Mouse (Mus musculus): ENCODE results near the gene Rnpep. TPM values are rescaled to one million over a fixed set of nuclear protein-coding genes. Genes with fewer than 3 reads are reported as not detected.
"Not testable (repeated sequence)": the region's sequence is repeated elsewhere in the genome, so short reads cannot be mapped to it uniquely, and the experiment has no call there.

The Rnpep gene
- polyA plus RNA-seq, 1 experiment from 2014 or later, result 87.9 TPM

GRCm38 (mm10) chr1:135258380-135259127 is 25.3 kb downstream of the Rnpep start, which contains the start of gene Elf3:
Gene Elf3 (minus strand): TSS chr1:135258568.
- 7% methylated on average over 19 of the region's 19 CpGs for WGBS
- ATAC-seq (ENCODE audit: insufficient number of reproducible peaks, insufficient read depth, low FRiP score, low TSS enrichment, low read depth), result peak; percentile 73
- peak within 1 kb of the TSS; percentile 41; the same call in 1 of the 2 replicates for H3K9ac ChIP-seq

GRCm38 (mm10) chr1:135256299-135256698 is 27.6 kb downstream of the Rnpep start:
- Histone ChIP-seq H3K4me1 (peaks cover 25% of the 10 kb centered on the region), H3K27ac (no peak overlapping the region), H3K36me3 (peaks cover under 1% of the 10 kb centered on the region; the same call in 1 of the 2 replicates), H3K27me3 (no peaks in the 10 kb centered on the region), H3K4me3 (no peak overlapping the region), H3K9me3 (no peaks in the 10 kb centered on the region), H3K9ac (no peak overlapping the region), H3K4me2 (peak overlapping the region; percentile 20)
- ATAC-seq (ENCODE audit: insufficient number of reproducible peaks, insufficient read depth, low FRiP score, low TSS enrichment, low read depth), result no peak
- 77% methylated on average over 6 of the region's 6 CpGs for WGBS

More at GRCm38 (mm10) chr1:135258380-135259127, 25.3 kb downstream of the Rnpep start, which contains the start of gene Elf3:
- Histone ChIP-seq H3K4me3 (peak within 1 kb of the TSS; percentile 27), H3K9me3 (no peaks in the 10 kb centered on the region), H3K27me3 (no peaks in the 10 kb centered on the region), H3K36me3 (peaks cover 22% of the 10 kb centered on the region), H3K4me1 (peaks cover 15% of the 10 kb centered on the region), H3K27ac (peak within 1 kb of the TSS; percentile 83), H3K4me2 (peak within 1 kb of the TSS; percentile 58)

DNA sequence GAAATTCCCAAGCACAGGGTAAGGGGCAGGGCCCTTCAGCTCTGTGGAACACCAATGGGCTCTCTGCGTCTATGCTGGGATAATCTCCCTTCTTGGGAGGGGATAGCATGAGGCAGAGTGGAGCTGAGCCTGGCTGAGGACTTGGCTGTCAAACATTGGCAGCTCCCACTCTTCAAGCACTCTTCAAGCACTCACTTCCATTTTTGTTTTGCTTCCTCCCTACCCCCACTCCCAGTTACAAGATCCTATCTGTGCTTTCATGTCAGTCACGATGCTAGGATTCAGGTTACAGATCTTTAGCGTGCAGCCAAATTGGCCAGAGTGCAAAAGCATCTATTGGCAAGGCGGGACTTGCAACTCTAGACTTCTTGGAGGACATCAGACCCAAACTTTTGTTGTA is 31.0 kb downstream of the Rnpep start:
- Histone ChIP-seq H3K27me3 (peaks cover 14% of the 10 kb centered on the region; the same call in 1 of the 2 replicates), H3K4me1 (peaks cover 18% of the 10 kb centered on the region), H3K9me3 (no peaks in the 10 kb centered on the region), H3K36me3 (no peaks in the 10 kb centered on the region), H3K27ac (no peak overlapping the region), H3K4me2 (no peak overlapping the region), H3K9ac (no peak overlapping the region), H3K4me3 (no peak overlapping the region)
- ATAC-seq (ENCODE audit: insufficient number of reproducible peaks, insufficient read depth, low FRiP score, low TSS enrichment, low read depth), result no peak
- WGBS, result 22% methylated on average over 4 of the region's 4 CpGs

DNA sequence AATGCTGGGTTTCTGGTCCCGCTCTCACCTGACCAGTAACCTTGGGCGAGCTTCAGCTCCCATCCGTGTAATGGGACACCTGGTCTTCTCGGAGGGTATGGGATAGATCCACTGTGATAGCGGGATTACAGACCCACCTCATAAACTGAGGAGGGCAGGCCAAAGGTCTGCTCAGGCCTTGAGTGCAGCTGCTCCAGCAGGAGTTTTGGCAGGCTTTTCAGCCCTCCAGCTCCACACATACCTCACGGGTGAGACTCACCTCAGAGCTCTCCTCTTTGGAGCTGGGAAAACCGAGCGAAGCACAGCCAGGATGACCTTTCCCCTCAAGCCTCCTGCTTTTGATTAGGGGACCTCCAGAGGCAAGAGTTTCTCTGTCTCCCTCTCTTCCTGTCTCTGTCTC is 32.5 kb downstream of the Rnpep start:
- no peak overlapping the region for H3K27ac ChIP-seq
- no peak for ATAC-seq (ENCODE audit: insufficient number of reproducible peaks, insufficient read depth, low FRiP score, low TSS enrichment, low read depth)

GRCm38 (mm10) chr1:135250706-135251105 is 33.2 kb downstream of the Rnpep start:
- 70% methylated on average over 2 of the region's 3 CpGs for WGBS
- Histone ChIP-seq H3K4me1 (peaks cover 18% of the 10 kb centered on the region), H3K9me3 (no peaks in the 10 kb centered on the region), H3K9ac (no peak overlapping the region), H3K27ac (no peak overlapping the region), H3K27me3 (peaks cover 14% of the 10 kb centered on the region; the same call in 1 of the 2 replicates), H3K36me3 (no peaks in the 10 kb centered on the region), H3K4me2 (no peak overlapping the region), H3K4me3 (no peak overlapping the region)
- no peak for ATAC-seq (ENCODE audit: insufficient number of reproducible peaks, insufficient read depth, low FRiP score, low TSS enrichment, low read depth)

More for the DNA sequence above, 32.5 kb downstream of the Rnpep start:
- Histone ChIP-seq H3K9ac (no peak overlapping the region), H3K9me3 (no peaks in the 10 kb centered on the region), H3K36me3 (no peaks in the 10 kb centered on the region), H3K4me1 (peaks cover 18% of the 10 kb centered on the region), H3K27me3 (peaks cover 14% of the 10 kb centered on the region; the same call in 1 of the 2 replicates), H3K4me3 (no peak overlapping the region), H3K4me2 (no peak overlapping the region)
- 75% methylated on average over 8 of the region's 8 CpGs for WGBS

GRCm38 (mm10) chr1:135248434-135248850 is 35.4 kb downstream of the Rnpep start:
- Histone ChIP-seq H3K9ac (0 out of 2 replicates have a peak overlapping the region, but pooled peaks have one; percentile 1), H3K4me1 (peaks cover 17% of the 10 kb centered on the region), H3K9me3 (no peaks in the 10 kb centered on the region), H3K36me3 (no peaks in the 10 kb centered on the region), H3K4me2 (peak overlapping the region; percentile 50), H3K27ac (no peak overlapping the region), H3K27me3 (peaks cover 14% of the 10 kb centered on the region; the same call in 1 of the 2 replicates), H3K4me3 (peak overlapping the region; percentile 23)
- WGBS, result 6% methylated on average over 15 of the region's 15 CpGs
- peak; percentile 44; the same call in 1 of the 2 replicates for ATAC-seq (ENCODE audit: insufficient number of reproducible peaks, insufficient read depth, low FRiP score, low TSS enrichment, low read depth)

DNA sequence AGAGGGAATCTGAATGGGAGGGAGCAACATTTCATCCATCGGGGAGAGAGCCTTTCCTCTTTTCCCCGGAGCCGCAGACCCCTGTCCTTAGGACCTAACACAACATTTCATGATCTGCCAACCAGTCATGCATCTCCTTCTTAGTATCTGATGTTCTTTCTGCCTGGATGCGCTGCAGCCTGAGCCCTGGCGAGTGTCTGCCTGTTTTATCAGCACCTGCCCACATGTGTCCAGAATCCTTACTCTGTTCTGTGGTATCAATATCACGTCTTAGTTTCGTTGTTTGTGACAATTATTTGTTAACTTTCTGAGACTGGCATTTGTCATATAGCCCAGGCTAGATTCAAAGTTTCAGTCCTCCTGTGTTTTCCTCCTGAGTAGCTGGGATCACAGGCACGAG is 39.9 kb downstream of the Rnpep start:
- ATAC-seq (ENCODE audit: insufficient number of reproducible peaks, insufficient read depth, low FRiP score, low TSS enrichment, low read depth), result no peak
- Histone ChIP-seq H3K4me1 (peaks cover 8% of the 10 kb centered on the region; the same call in 1 of the 2 replicates), H3K9me3 (no peaks in the 10 kb centered on the region), H3K27ac (no peak overlapping the region), H3K4me2 (no peak overlapping the region), H3K36me3 (no peaks in the 10 kb centered on the region), H3K4me3 (no peak overlapping the region), H3K9ac (no peak overlapping the region), H3K27me3 (0 out of 2 replicates have a peak, but pooled peaks cover 8% of the 10 kb centered on the region)
- 78% methylated on average over 8 of the region's 8 CpGs for WGBS

- not testable (repeated sequence) for H3K4me2 ChIP-seq; H3K4me3 ChIP-seq; H3K4me1 ChIP-seq; H3K27ac ChIP-seq; H3K36me3 ChIP-seq; H3K9me3 ChIP-seq; ATAC-seq (ENCODE audit: insufficient number of reproducible peaks, insufficient read depth, low FRiP score, low TSS enrichment, low read depth); H3K9ac ChIP-seq; H3K27me3 ChIP-seq
- WGBS, result 84% methylated on average over 4 of the region's 4 CpGs
Measured at GRCm38 (mm10) chr1:135240206-135240605, 43.7 kb downstream of the Rnpep start.

DNA sequence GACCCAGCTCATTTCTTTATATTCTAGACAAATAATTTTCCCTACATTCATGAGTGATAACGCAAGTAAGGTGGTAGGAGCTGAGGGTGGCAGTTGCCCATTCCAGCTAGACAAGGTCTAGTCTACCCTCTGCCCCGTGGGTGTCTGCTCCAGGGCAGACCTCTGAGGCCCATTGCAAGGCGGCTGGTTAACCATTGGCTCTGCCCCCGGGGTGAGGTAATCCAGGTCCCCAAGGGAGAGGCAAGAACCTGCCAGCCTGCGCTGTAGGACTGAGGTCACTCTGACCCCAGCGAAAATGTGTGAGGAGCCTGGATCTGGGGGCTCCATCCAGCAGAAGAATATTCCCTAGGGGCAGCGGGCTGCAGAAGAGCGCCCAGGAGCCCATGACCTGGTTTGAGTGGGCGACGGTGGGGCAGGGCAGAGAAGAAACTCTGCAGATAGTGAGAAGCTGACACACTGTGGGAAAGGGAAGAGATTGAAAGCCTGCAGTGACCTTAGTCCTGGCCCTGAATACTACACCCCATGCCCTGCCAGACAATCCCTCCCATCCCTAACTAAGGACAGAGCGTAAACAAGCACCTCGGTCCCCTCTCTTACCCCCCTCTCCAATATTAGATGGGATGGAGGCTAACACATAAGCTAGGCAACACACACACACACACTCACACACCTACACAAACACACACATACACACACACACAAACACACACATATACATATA is 46.6 kb downstream of the Rnpep start:
- H3K9ac ChIP-seq, result no peak overlapping the region

GRCm38 (mm10) chr1:135234771-135235170 is 49.1 kb downstream of the Rnpep start:
- H3K9ac ChIP-seq, result no peak overlapping the region
- no peaks in the 10 kb centered on the region for H3K36me3 ChIP-seq
- WGBS, result 85% methylated on average over 12 of the region's 12 CpGs
- H3K27me3 ChIP-seq, result no peaks in the 10 kb centered on the region
- no peak overlapping the region for H3K4me3 ChIP-seq
- no peaks in the 10 kb centered on the region for H3K4me1 ChIP-seq
- no peaks in the 10 kb centered on the region for H3K9me3 ChIP-seq
- ATAC-seq (ENCODE audit: insufficient number of reproducible peaks, insufficient read depth, low FRiP score, low TSS enrichment, low read depth), result no peak
- no peak overlapping the region for H3K27ac ChIP-seq
- H3K4me2 ChIP-seq, result no peak overlapping the region

More for the DNA sequence above, 46.6 kb downstream of the Rnpep start:
- Histone ChIP-seq H3K27ac (no peak overlapping the region), H3K9me3 (no peaks in the 10 kb centered on the region), H3K4me2 (no peak overlapping the region), H3K4me3 (no peak overlapping the region), H3K36me3 (no peaks in the 10 kb centered on the region), H3K4me1 (no peaks in the 10 kb centered on the region), H3K27me3 (no peaks in the 10 kb centered on the region)
- WGBS, result 68% methylated on average over 12 of the region's 12 CpGs
- ATAC-seq (ENCODE audit: insufficient number of reproducible peaks, insufficient read depth, low FRiP score, low TSS enrichment, low read depth), result no peak

- H3K9me3 ChIP-seq, result no peaks in the 10 kb centered on the region
- ATAC-seq (ENCODE audit: insufficient number of reproducible peaks, insufficient read depth, low FRiP score, low TSS enrichment, low read depth), result no peak
Measured at GRCm38 (mm10) chr1:135233961-135234360, 49.9 kb downstream of the Rnpep start.

More at GRCm38 (mm10) chr1:135233961-135234360, 49.9 kb downstream of the Rnpep start:
- H3K4me1 ChIP-seq, result no peaks in the 10 kb centered on the region
- H3K4me2 ChIP-seq, result no peak overlapping the region
- H3K27me3 ChIP-seq, result no peaks in the 10 kb centered on the region
- no peaks in the 10 kb centered on the region for H3K36me3 ChIP-seq
- no peak overlapping the region for H3K4me3 ChIP-seq
- H3K27ac ChIP-seq, result no peak overlapping the region
- H3K9ac ChIP-seq, result no peak overlapping the region
- 85% methylated on average over 6 of the region's 6 CpGs for WGBS

Measured in embryonic facial prominence, embryonic 13.5 days (tissue).